Comparison of ENCODE assay signal across 21 mouse cellular contexts in the genomic region with DNA sequence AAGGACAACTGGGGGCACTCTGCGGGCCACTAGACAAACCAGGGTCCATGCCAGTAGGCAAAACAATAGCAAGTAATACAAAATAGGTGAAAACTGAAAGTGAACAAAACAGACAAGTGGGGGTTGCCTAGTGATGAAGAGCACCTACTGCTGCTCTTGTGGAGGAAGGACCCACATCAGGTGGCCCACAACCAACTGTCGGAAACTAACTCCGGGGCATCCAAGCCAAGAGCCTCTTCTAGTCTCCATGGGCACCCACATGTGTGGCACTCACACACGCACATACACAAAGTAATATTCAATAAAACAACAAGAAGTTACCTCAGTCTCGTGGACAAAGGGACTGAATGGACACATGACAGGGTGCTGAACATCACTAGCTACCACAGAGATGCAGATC. TPM values are rescaled to one million over a fixed set of nuclear protein-coding genes. Genes with fewer than 3 reads are reported as not detected.
DNase-seq lines count a peak whose midpoint lies in the region; ATAC-seq and TF ChIP-seq lines count a peak whose summit lies in the region.
"Had no signal": no experiment of that assay in that cellular context is flagged by ENCODE, and none has a peak within 500 bp of the region (broad histone marks: within the 10 kb centered on the region; RNA-seq: fewer than 3 reads in every experiment).

No protein-coding gene starts in this region.

- TF ChIP-seq CTCF in gastrocnemius, adult 2 months (IDR thresholded peaks at IDR 0.05) = no peak
- TF ChIP-seq CTCF in spleen, adult 2 months (IDR thresholded peaks at IDR 0.05; ENCODE audit: extremely low read depth, insufficient read depth, insufficient read length, insufficient replicate concordance) = no peak

- ATAC-seq in activated CD4-positive, CD25-positive, alpha-beta regulatory T cell, adult 4 months = peak; percentile 55
- ATAC-seq: forebrain, embryonic 14.5 days; hindbrain, embryonic 16.5 days had no signal

- no peak for DNase-seq in gastrocnemius, adult 2 months
- DNase-seq in gastrocnemius, adult 18-20 months (ENCODE audit: low spot score) = no peak
- DNase-seq in spleen, adult 2 months (ENCODE audit: low read depth in 1 of 2, low spot score in 2 of 2) = no peak
- no peak for DNase-seq in spleen, adult 12 weeks (ENCODE audit: low spot score)
- peak; percentile 63 for DNase-seq in naive thymus-derived CD4-positive, alpha-beta T cell, adult 2 months (ENCODE audit: low read depth)
- no peak for DNase-seq in yolk sac, embryonic 10.5 days (ENCODE audit: low spot score)
- no peak for DNase-seq in adrenal gland, postnatal 4 days (ENCODE audit: low spot score in 2 of 2)
- DNase-seq: adrenal gland, postnatal 14 days; B cell, adult 2 months; cerebellum, adult 18-20 months; cerebellum, postnatal 10 days; gastrocnemius, postnatal 10 days; heart, adult 18-20 months; heart, postnatal 10 days; heart, postnatal 4 days had no signal

- H3K4me1 ChIP-seq in spleen, adult 2 months (ENCODE audit: control insufficient read depth, insufficient read depth, insufficient read length) = peaks cover 39% of the 10 kb centered on the region; the same call in 1 of the 2 replicates

- peak overlapping the region; percentile 5; the same call in 1 of the 2 replicates for H3K27ac ChIP-seq in gastrocnemius, adult 2 months
- peak overlapping the region; percentile 8; the same call in 1 of the 2 replicates for H3K27ac ChIP-seq in spleen, adult 2 months (ENCODE audit: insufficient read depth, low read length)

- no peak for TF ChIP-seq POLR2A in spleen, adult 2 months (IDR thresholded peaks at IDR 0.05; ENCODE audit: low read depth, low read length)

- no peaks in the 10 kb centered on the region for H3K36me3 ChIP-seq in spleen, adult 2 months (ENCODE audit: control insufficient read depth, insufficient read depth, low read length)

- H3K27me3 ChIP-seq in spleen, adult 2 months (ENCODE audit: control insufficient read depth, insufficient read depth, low read length) = no peaks in the 10 kb centered on the region
- H3K27me3 ChIP-seq: hindbrain, embryonic 12.5 days had no signal

- H3K4me3 ChIP-seq in gastrocnemius, adult 2 months = no peak overlapping the region; the same call in 1 of the 2 replicates
- H3K4me3 ChIP-seq in spleen, adult 2 months (ENCODE audit: extremely low read depth, insufficient read depth, insufficient read length) = no peak overlapping the region
- H3K4me3 ChIP-seq: embryonic facial prominence, embryonic 10.5 days; heart, embryonic 10.5 days; hindbrain, embryonic 12.5 days had no signal

- 81% methylated on average over 5 of the region's 5 CpGs for WGBS in spleen, adult 2 months

- intact Hi-C loops in gastrocnemius, adult 2 months (cut with DNase I) = no loop called here

RNA-seq across cellular contexts. Expression of a gene that starts 12.9 kb away (rescaled TPM):
- total RNA-seq in gastrocnemius, adult 2 months (2021) = 10 to 100 TPM; 28.5 to 35.6 TPM
- total RNA-seq in gastrocnemius, adult 18-20 months (2021) = 10 to 100 TPM; 28.3 to 31.3 TPM
- 32.2 and 40.6 TPM in 2 replicates for polyA plus RNA-seq in spleen, adult 2 months (2012; rRNA removed)
- polyA plus RNA-seq in activated CD4-positive, CD25-positive, alpha-beta regulatory T cell, adult 4 months (2017; shearing (Covaris generic)) = 10 to 100 TPM; 24.7 to 25.0 TPM
- 100 to 1,000 TPM; 106 to 111 TPM for total RNA-seq in adrenal gland, postnatal 4 days (2021)

RNA-seq across cellular contexts. Expression of a gene that starts 40.1 kb away (rescaled TPM):
- 1 to 10 TPM; 4.6 to 6.1 TPM for total RNA-seq in gastrocnemius, adult 2 months (2021)
- 1 to 10 TPM; 5.2 to 6.6 TPM for total RNA-seq in gastrocnemius, adult 18-20 months (2021)
- 43.2 and 64.8 TPM in 2 replicates for polyA plus RNA-seq in spleen, adult 2 months (2012; rRNA removed)
- polyA plus RNA-seq in activated CD4-positive, CD25-positive, alpha-beta regulatory T cell, adult 4 months (2017; shearing (Covaris generic)) = 10 to 100 TPM; 45.1 to 54.9 TPM
- 10 to 100 TPM; 54.9 to 56.3 TPM for total RNA-seq in adrenal gland, postnatal 4 days (2021)

Comparison
In these comparisons a context has a peak if more than half of its experiments do, and no peak if none do; other contexts are left out.
1. RNA of a gene that starts 40.1 kb away (total RNA-seq): 54.9 to 56.3 TPM in adrenal gland, postnatal 4 days; 5.2 to 6.6 TPM in gastrocnemius, adult 18-20 months and 4.6 to 6.1 TPM in gastrocnemius, adult 2 months; every median in the first group is over 4 times any median in the second.